Mouse (Mus musculus): ENCODE measurements at regions not wholly inside any gene's neighbourhood (a gene's known extent, or its start where the extent isn't known, plus 50 kb on each side); places are given as distances from the start of the nearest gene placed in this dataset.

GRCm38 (mm10) chr16:21349869-21350268 is 73.0 kb upstream of the Vps8 start:
- H3K9ac ChIP-seq (ENCODE audit: low read length): no peak overlapping the region
- no peaks in the 10 kb centered on the region for H3K27me3 ChIP-seq (ENCODE audit: control insufficient read depth, insufficient read depth, low read length)
- DNase-seq (ENCODE audit: low spot score) (no peak), ATAC-seq (ENCODE audit: insufficient read depth, low FRiP score, low TSS enrichment) (no peak)
- no peak overlapping the region for H3K4me2 ChIP-seq (ENCODE audit: low read depth)
- no peaks in the 10 kb centered on the region for H3K4me1 ChIP-seq (ENCODE audit: control insufficient read depth, insufficient read depth, low read length)
- H3K27ac ChIP-seq (ENCODE audit: low read depth, low read length): no peak overlapping the region
- no peaks in the 10 kb centered on the region for H3K9me3 ChIP-seq (ENCODE audit: control insufficient read depth, low read length)
- H3K36me3 ChIP-seq (ENCODE audit: control insufficient read depth, insufficient read depth, low read length): no peaks in the 10 kb centered on the region
- H3K4me3 ChIP-seq (ENCODE audit: low read depth, low read length): no peak overlapping the region
- 78% methylated on average over 1 of the region's 1 CpGs for WGBS

- Histone ChIP-seq H3K4me2 (ENCODE audit: low read depth) (no peak overlapping the region), H3K9me3 (ENCODE audit: control insufficient read depth, low read length) (no peaks in the 10 kb centered on the region), H3K4me3 (ENCODE audit: low read depth, low read length) (no peak overlapping the region), H3K4me1 (ENCODE audit: control insufficient read depth, insufficient read depth, low read length) (no peaks in the 10 kb centered on the region), H3K27ac (ENCODE audit: low read depth, low read length) (no peak overlapping the region), H3K36me3 (ENCODE audit: control insufficient read depth, insufficient read depth, low read length) (no peaks in the 10 kb centered on the region), H3K27me3 (ENCODE audit: control insufficient read depth, insufficient read depth, low read length) (no peaks in the 10 kb centered on the region), H3K9ac (ENCODE audit: low read length) (no peak overlapping the region)
- 86% methylated on average over 3 of the region's 3 CpGs for WGBS
- ATAC-seq (ENCODE audit: insufficient read depth, low FRiP score, low TSS enrichment) (no peak), DNase-seq (ENCODE audit: low spot score) (no peak)
These were observed 71.6 kb upstream of the Vps8 start for GRCm38 (mm10) chr16:21351289-21351688.

DNA sequence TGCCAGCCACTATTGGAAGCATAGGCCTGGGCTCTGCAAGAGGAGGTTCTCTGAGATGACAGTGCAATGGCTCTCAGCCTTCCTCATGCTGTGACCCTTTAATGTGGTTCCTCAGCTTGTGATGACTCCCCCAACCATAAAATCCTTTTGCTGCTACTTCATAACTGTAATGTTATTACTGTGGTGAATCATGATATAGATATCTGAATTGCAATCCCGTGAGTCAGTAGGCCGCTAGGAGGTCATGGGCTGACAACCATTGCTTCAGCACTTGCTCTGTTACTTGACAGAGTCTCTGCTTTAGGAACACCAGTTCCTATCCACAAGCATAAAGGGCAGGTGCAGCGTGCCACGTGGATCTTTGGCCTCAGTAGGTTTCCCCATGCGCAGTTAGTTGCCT is 69.8 kb upstream of the Vps8 start:
- no peak overlapping the region for H3K9ac ChIP-seq (ENCODE audit: low read length)
- H3K4me2 ChIP-seq (ENCODE audit: low read depth): no peak overlapping the region
- H3K9me3 ChIP-seq (ENCODE audit: control insufficient read depth, low read length): no peaks in the 10 kb centered on the region
- H3K27ac ChIP-seq (ENCODE audit: low read depth, low read length): no peak overlapping the region
- H3K4me1 ChIP-seq (ENCODE audit: control insufficient read depth, insufficient read depth, low read length): no peaks in the 10 kb centered on the region
- 46% methylated on average over 5 of the region's 5 CpGs for WGBS
- no peaks in the 10 kb centered on the region for H3K36me3 ChIP-seq (ENCODE audit: control insufficient read depth, insufficient read depth, low read length)
- no peak overlapping the region for H3K4me3 ChIP-seq (ENCODE audit: low read depth, low read length)
- ATAC-seq (ENCODE audit: insufficient read depth, low FRiP score, low TSS enrichment): no peak
- DNase-seq (ENCODE audit: low spot score): no peak
- H3K27me3 ChIP-seq (ENCODE audit: control insufficient read depth, insufficient read depth, low read length): no peaks in the 10 kb centered on the region

DNA sequence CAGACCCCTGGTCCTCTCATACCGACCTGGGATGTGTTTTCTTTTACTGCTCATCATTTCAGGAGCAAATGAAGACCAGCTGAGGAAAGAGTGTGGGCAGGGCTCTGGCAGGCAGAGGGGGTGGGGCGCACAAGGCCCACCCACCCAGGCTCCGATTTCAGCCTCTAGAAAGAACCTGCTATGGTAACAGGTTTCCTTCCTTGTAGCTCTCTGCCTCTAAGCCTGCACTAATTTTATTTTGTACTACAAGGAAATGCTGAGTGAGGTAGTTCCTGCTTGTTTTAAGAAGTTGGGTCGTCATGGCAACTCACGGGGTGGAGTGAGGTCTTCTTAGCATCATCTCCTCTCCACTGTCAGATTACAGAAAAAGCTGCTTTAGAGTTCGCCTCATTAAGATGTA is 69.4 kb upstream of the Vps8 start:
- DNase-seq (ENCODE audit: low spot score) (no peak), ATAC-seq (ENCODE audit: insufficient read depth, low FRiP score, low TSS enrichment) (no peak)
- H3K4me2 ChIP-seq (ENCODE audit: low read depth): no peak overlapping the region
- no peak overlapping the region for H3K4me3 ChIP-seq (ENCODE audit: low read depth, low read length)
- no peak overlapping the region for H3K9ac ChIP-seq (ENCODE audit: low read length)
- H3K9me3 ChIP-seq (ENCODE audit: control insufficient read depth, low read length): no peaks in the 10 kb centered on the region
- H3K27ac ChIP-seq (ENCODE audit: low read depth, low read length): no peak overlapping the region
- no peaks in the 10 kb centered on the region for H3K36me3 ChIP-seq (ENCODE audit: control insufficient read depth, insufficient read depth, low read length)
- no peaks in the 10 kb centered on the region for H3K27me3 ChIP-seq (ENCODE audit: control insufficient read depth, insufficient read depth, low read length)
- H3K4me1 ChIP-seq (ENCODE audit: control insufficient read depth, insufficient read depth, low read length): no peaks in the 10 kb centered on the region
- WGBS: 15% methylated on average over 6 of the region's 6 CpGs

DNA sequence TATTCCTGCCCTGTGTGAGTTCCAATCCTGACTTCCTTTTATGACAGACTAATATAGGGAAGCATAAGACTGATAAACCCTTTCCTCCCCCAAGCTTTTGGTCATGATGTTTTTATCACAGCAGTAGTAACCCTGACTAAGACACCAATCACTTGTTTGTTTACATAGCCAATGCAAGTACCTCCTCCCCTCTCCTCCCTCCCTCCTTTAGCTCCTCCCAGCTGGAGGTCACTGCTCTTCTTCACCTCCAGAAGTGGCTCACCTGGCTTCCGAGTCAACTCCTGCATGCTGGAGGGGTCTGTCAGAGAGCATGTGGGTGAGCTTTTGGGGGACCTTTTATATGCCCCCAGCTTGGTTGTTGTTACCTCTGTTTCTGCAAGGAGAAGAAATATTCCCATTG is 67.3 kb upstream of the Vps8 start:
- H3K9ac ChIP-seq (ENCODE audit: low read length): no peak overlapping the region
- DNase-seq (ENCODE audit: low spot score): no peak
- H3K9me3 ChIP-seq (ENCODE audit: control insufficient read depth, low read length): no peaks in the 10 kb centered on the region
- ATAC-seq (ENCODE audit: insufficient read depth, low FRiP score, low TSS enrichment): no peak
- H3K27ac ChIP-seq (ENCODE audit: low read depth, low read length): no peak overlapping the region
- no peaks in the 10 kb centered on the region for H3K27me3 ChIP-seq (ENCODE audit: control insufficient read depth, insufficient read depth, low read length)
- H3K36me3 ChIP-seq (ENCODE audit: control insufficient read depth, insufficient read depth, low read length): no peaks in the 10 kb centered on the region
- no peaks in the 10 kb centered on the region for H3K4me1 ChIP-seq (ENCODE audit: control insufficient read depth, insufficient read depth, low read length)
- no peak overlapping the region for H3K4me2 ChIP-seq (ENCODE audit: low read depth)
- no peak overlapping the region for H3K4me3 ChIP-seq (ENCODE audit: low read depth, low read length)
- 90% methylated on average over 1 of the region's 1 CpGs for WGBS

DNA sequence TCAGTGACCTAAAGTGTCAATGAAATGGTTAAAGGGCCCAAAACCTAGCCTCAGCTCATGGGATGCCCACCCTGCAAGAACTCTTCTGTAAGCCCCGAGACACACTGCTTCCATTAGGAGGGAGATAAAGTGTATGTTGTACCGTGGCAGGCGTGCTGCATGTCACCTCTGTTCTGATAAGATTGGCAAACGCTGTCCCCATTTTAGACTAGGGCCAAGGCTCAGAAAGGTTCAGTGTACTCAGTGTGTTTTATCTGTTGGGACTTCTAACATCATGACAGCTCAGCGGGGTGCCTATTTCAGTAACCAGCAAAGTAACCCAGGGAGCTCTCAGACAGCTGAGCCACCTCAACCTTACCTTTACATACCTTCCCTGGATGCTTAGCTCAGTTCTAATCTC is 65.5 kb upstream of the Vps8 start:
- no peaks in the 10 kb centered on the region for H3K9me3 ChIP-seq (ENCODE audit: control insufficient read depth, low read length)
- ATAC-seq (ENCODE audit: insufficient read depth, low FRiP score, low TSS enrichment) (no peak), DNase-seq (ENCODE audit: low spot score) (no peak)
- no peak overlapping the region for H3K4me3 ChIP-seq (ENCODE audit: low read depth, low read length)
- no peak overlapping the region for H3K27ac ChIP-seq (ENCODE audit: low read depth, low read length)
- no peaks in the 10 kb centered on the region for H3K27me3 ChIP-seq (ENCODE audit: control insufficient read depth, insufficient read depth, low read length)
- no peak overlapping the region for H3K9ac ChIP-seq (ENCODE audit: low read length)
- no peaks in the 10 kb centered on the region; the same call in 1 of the 2 replicates for H3K4me1 ChIP-seq (ENCODE audit: control insufficient read depth, insufficient read depth, low read length)
- 77% methylated on average over 5 of the region's 5 CpGs for WGBS
- H3K4me2 ChIP-seq (ENCODE audit: low read depth): no peak overlapping the region
- no peaks in the 10 kb centered on the region for H3K36me3 ChIP-seq (ENCODE audit: control insufficient read depth, insufficient read depth, low read length)

GRCm38 (mm10) chr16:21358313-21358920 is 64.5 kb upstream of the Vps8 start:
- Histone ChIP-seq H3K4me2 (ENCODE audit: low read depth) (no peak overlapping the region), H3K27me3 (ENCODE audit: control insufficient read depth, insufficient read depth, low read length) (no peaks in the 10 kb centered on the region), H3K4me3 (ENCODE audit: low read depth, low read length) (no peak overlapping the region), H3K36me3 (ENCODE audit: control insufficient read depth, insufficient read depth, low read length) (no peaks in the 10 kb centered on the region), H3K4me1 (ENCODE audit: control insufficient read depth, insufficient read depth, low read length) (peaks cover 5% of the 10 kb centered on the region; the same call in 1 of the 2 replicates), H3K9ac (ENCODE audit: low read length) (no peak overlapping the region), H3K27ac (ENCODE audit: low read depth, low read length) (no peak overlapping the region), H3K9me3 (ENCODE audit: control insufficient read depth, low read length) (no peaks in the 10 kb centered on the region)
- no peak for DNase-seq (ENCODE audit: low spot score)
- 76% methylated on average over 12 of the region's 12 CpGs for WGBS
- no peak for ATAC-seq (ENCODE audit: insufficient read depth, low FRiP score, low TSS enrichment)

GRCm38 (mm10) chr16:21359459-21359858 is 63.5 kb upstream of the Vps8 start:
- no peak for DNase-seq (ENCODE audit: low spot score)
- no peaks in the 10 kb centered on the region for H3K9me3 ChIP-seq (ENCODE audit: control insufficient read depth, low read length)
- WGBS: 76% methylated on average over 4 of the region's 4 CpGs

GRCm38 (mm10) chr16:21361406-21361805 is 61.5 kb upstream of the Vps8 start:
- H3K4me1 ChIP-seq (ENCODE audit: control insufficient read depth, insufficient read depth, low read length): peaks cover 5% of the 10 kb centered on the region; the same call in 1 of the 2 replicates
- H3K27me3 ChIP-seq (ENCODE audit: control insufficient read depth, insufficient read depth, low read length): no peaks in the 10 kb centered on the region
- 44% methylated on average over 2 of the region's 2 CpGs for WGBS
- H3K9ac ChIP-seq (ENCODE audit: low read length): no peak overlapping the region
- no peak overlapping the region for H3K27ac ChIP-seq (ENCODE audit: low read depth, low read length)
- no peaks in the 10 kb centered on the region for H3K36me3 ChIP-seq (ENCODE audit: control insufficient read depth, insufficient read depth, low read length)
- ATAC-seq (ENCODE audit: insufficient read depth, low FRiP score, low TSS enrichment): no peak
- H3K4me2 ChIP-seq (ENCODE audit: low read depth): no peak overlapping the region
- H3K9me3 ChIP-seq (ENCODE audit: control insufficient read depth, low read length): no peaks in the 10 kb centered on the region
- no peak for DNase-seq (ENCODE audit: low spot score)
- no peak overlapping the region for H3K4me3 ChIP-seq (ENCODE audit: low read depth, low read length)

More at GRCm38 (mm10) chr16:21359459-21359858, 63.5 kb upstream of the Vps8 start:
- Histone ChIP-seq H3K4me3 (ENCODE audit: low read depth, low read length) (no peak overlapping the region), H3K36me3 (ENCODE audit: control insufficient read depth, insufficient read depth, low read length) (no peaks in the 10 kb centered on the region), H3K9ac (ENCODE audit: low read length) (no peak overlapping the region), H3K27ac (ENCODE audit: low read depth, low read length) (no peak overlapping the region), H3K4me2 (ENCODE audit: low read depth) (no peak overlapping the region), H3K4me1 (ENCODE audit: control insufficient read depth, insufficient read depth, low read length) (peaks cover 5% of the 10 kb centered on the region; the same call in 1 of the 2 replicates), H3K27me3 (ENCODE audit: control insufficient read depth, insufficient read depth, low read length) (no peaks in the 10 kb centered on the region)
- no peak for ATAC-seq (ENCODE audit: insufficient read depth, low FRiP score, low TSS enrichment)
